Mouse (Mus musculus) midbrain, postnatal 0 days (tissue): ENCODE measurements at regions not wholly inside any gene's neighbourhood (a gene's known extent, or its start where the extent isn't known, plus 50 kb on each side); places are given as distances from the start of the nearest gene placed in this dataset.

Experiments
- ATAC-seq: fragments of 200-750 bp; cut with Nextera tagmentation; 2 replicates; pipeline ENCODE4 v1.8.0; 2017; ENCODE audit warnings: moderate number of reproducible peaks, mild to moderate bottlenecking, moderate TSS enrichment, moderate library complexity; ENCODE audit not compliant: low FRiP score
- DNase-seq: peaks from one replicate; pipeline ENCODE4 v3.0.0-alpha.2; 2015; ENCODE audit warnings: low spot score
- H3K27ac ChIP-seq: fragments of 300-500 bp; sonication (generic); 2 replicates; pipeline ENCODE4 v1.5.1; 2014; ENCODE audit warnings: low read depth, mild to moderate bottlenecking, low read length, mixed read lengths
- H3K27me3 ChIP-seq: fragments of 300-500 bp; sonication (generic); 2 replicates; pipeline ENCODE4 v1.6.1; 2014; ENCODE audit warnings: low read length, control low read depth, mixed read lengths; ENCODE audit not compliant: insufficient read depth
- H3K36me3 ChIP-seq: fragments of 300-500 bp; sonication (generic); 2 replicates; pipeline ENCODE4 v1.6.1; 2014; ENCODE audit warnings: low read length, control low read depth, mixed read lengths; ENCODE audit not compliant: insufficient read depth
- H3K4me1 ChIP-seq: fragments of 300-500 bp; sonication (generic); 2 replicates; pipeline ENCODE4 v1.6.1; 2014; ENCODE audit warnings: mild to moderate bottlenecking, control low read depth, antibody characterized with exemption, low read length, mixed read lengths; ENCODE audit not compliant: insufficient read depth
- H3K4me2 ChIP-seq: fragments of 300-500 bp; sonication (generic); 2 replicates; pipeline ENCODE4 v1.6.1; 2014; ENCODE audit warnings: low read depth, mild to moderate bottlenecking, low read length, mixed read lengths; ENCODE audit not compliant: poor library complexity, severe bottlenecking
- H3K4me3 ChIP-seq: fragments of 300-500 bp; sonication (generic); 2 replicates; pipeline ENCODE4 v1.5.1; 2014; ENCODE audit warnings: low read depth, mild to moderate bottlenecking, low read length, moderate library complexity
- H3K9ac ChIP-seq: fragments of 300-500 bp; sonication (generic); replicated peaks from 2 replicates; pipeline ENCODE4 v1.6.1; 2014; ENCODE audit warnings: mild to moderate bottlenecking, low read length, moderate library complexity, mixed read lengths; ENCODE audit not compliant: poor library complexity, severe bottlenecking
- H3K9me3 ChIP-seq: fragments of 300-500 bp; sonication (generic); 2 replicates; pipeline ENCODE4 v1.6.1; 2016; ENCODE audit warnings: low read length, control low read depth
- CTCF ChIP-seq: IDR thresholded peaks from 2 replicates; pipeline ENCODE4 v1.5.1; 2016; ENCODE audit warnings: antibody characterized with exemption, mild to moderate bottlenecking
- WGBS: fragments of 180-500 bp; shearing (Covaris S2); extraction: QIAGEN DNeasy Blood & Tissue Kit; methylation state at CpG from one replicate; pipeline ENCODE4 v1.1.7; 2014; 5-methylcytosine and 5-hydroxymethylcytosine counted together

DNA sequence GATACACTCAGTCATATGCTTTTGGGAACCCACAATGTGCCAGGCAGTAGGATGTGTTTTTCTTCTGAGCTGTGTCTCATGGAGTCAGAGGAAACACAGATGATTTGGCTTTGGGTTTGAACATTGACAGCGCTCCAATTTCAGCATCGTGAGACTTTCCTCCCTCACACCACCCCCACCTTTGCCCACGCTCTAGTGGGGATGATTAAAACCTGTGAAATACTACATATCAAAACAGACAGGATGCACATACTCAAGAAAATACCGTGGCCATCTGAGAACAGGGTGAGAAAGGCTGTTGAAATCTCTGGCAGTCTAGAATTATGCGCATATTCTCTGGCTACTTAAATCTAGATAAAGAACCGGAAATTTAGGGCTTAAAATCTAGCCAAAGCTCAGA lies 124.5 kb downstream of the Far1 start:
- Histone ChIP-seq H3K36me3 (no peaks in the 10 kb centered on the region), H3K9me3 (no peaks in the 10 kb centered on the region), H3K27me3 (no peaks in the 10 kb centered on the region), H3K4me3 (no peak overlapping the region), H3K9ac (no peak overlapping the region), H3K27ac (no peak overlapping the region), H3K4me1 (no peaks in the 10 kb centered on the region), H3K4me2 (no peak overlapping the region)
- DNase-seq (no peak), ATAC-seq (no peak)
- 51% methylated on average over 6 of the region's 6 CpGs for WGBS
- no peak for TF ChIP-seq CTCF

DNA sequence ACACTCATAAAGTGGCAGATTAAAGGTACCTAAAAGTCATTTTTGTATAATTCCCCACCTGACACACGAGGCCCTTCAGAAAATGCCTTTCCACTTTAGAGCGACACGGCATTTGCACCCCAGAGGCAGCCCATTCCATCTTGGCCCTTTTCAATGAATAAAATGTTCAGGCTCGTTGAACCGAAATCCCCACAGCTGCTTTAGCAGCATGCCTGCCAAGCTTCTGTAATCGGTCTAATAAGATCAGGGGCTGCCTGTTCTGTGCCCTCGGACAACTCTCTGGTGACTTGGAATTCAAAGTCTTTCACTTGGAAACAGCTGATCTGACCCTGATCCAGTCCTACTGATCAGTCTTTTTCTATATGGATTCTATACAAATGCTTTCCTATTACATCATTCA lies 123.3 kb upstream of the Spon1 start:
- Histone ChIP-seq H3K4me1 (no peaks in the 10 kb centered on the region), H3K9me3 (no peaks in the 10 kb centered on the region), H3K27me3 (no peaks in the 10 kb centered on the region), H3K36me3 (no peaks in the 10 kb centered on the region), H3K4me3 (no peak overlapping the region), H3K4me2 (no peak overlapping the region), H3K9ac (no peak overlapping the region), H3K27ac (no peak overlapping the region)
- DNase-seq (peak; percentile 78), ATAC-seq (no peak)
- 29% methylated on average over 7 of the region's 7 CpGs for WGBS
- no peak for TF ChIP-seq CTCF

DNA sequence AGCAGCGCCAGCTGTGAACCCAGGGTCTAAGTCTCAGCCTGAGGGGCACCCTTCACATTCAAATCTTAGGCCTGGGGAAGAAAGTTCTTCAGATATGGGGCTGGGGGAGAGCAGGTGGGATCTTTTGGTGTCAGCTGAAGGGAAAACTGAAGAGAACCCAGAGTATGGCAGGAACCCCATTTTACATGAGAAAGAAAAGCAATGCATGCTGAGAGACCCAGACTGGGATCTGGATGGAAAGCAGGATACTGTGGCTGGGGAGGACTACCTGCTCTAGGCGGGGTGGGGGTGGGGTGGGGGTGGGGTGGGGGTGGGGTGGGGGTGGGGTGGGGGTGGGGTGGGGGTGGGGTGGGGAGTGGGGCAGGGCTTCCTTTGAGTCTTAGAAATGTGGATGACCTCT lies 115.2 kb upstream of the Spon1 start:
- Histone ChIP-seq H3K36me3 (no peaks in the 10 kb centered on the region), H3K9ac (no peak overlapping the region), H3K27me3 (no peaks in the 10 kb centered on the region), H3K27ac (no peak overlapping the region), H3K9me3 (no peaks in the 10 kb centered on the region), H3K4me1 (no peaks in the 10 kb centered on the region), H3K4me3 (no peak overlapping the region), H3K4me2 (no peak overlapping the region)
- TF ChIP-seq CTCF: no peak
- 62% methylated on average over 2 of the region's 2 CpGs for WGBS
- DNase-seq (no peak), ATAC-seq (no peak)

DNA sequence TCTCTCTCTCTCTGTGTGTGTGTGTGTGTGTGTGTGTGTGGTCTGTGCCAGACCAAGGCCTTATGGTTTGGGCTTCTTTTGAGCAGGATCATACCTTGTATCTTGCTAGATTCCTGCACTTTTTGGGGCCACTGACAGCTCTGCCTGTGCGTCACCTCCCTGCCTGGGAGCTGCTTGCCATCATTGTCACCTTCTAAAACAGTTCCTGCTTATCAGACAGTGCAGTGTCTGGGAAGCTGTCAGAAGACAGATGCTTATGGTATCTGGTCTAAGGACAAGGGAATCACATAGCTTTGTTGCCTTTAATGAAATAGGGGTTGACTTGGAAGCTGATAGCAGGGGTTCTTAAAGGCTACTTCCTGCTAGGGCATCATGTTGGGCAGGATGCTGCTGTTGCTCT lies 114.1 kb upstream of the Spon1 start:
- Histone ChIP-seq H3K4me2 (no peak overlapping the region), H3K4me3 (no peak overlapping the region), H3K27ac (no peak overlapping the region), H3K4me1 (no peaks in the 10 kb centered on the region), H3K27me3 (no peaks in the 10 kb centered on the region), H3K9ac (no peak overlapping the region), H3K9me3 (no peaks in the 10 kb centered on the region), H3K36me3 (no peaks in the 10 kb centered on the region)
- TF ChIP-seq CTCF: no peak
- ATAC-seq (no peak), DNase-seq (no peak)
- 81% methylated on average over 1 of the region's 1 CpGs for WGBS

DNA sequence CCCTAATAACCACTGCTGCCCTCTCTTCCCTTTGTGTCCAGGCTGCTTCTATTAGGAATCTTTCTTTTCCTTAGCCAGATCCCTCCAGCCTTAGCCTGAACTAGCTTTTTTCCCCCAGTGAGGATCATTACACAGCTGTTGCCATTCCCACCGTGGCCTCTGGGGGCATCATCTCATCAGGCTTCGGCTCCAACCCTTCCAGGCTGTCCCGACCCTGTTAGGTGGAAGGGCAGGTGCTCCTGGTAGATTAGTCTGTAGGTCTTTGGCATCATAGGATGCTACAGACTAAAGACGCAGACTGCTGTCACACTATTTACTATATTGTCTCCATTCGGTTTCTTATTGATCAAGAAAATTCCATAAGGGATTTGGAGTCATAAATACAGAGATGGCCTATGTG lies 112.7 kb upstream of the Spon1 start:
- peak; percentile 70 for TF ChIP-seq CTCF
- Histone ChIP-seq H3K27me3 (no peaks in the 10 kb centered on the region), H3K36me3 (no peaks in the 10 kb centered on the region), H3K4me2 (no peak overlapping the region), H3K27ac (no peak overlapping the region), H3K9me3 (no peaks in the 10 kb centered on the region), H3K4me1 (no peaks in the 10 kb centered on the region), H3K4me3 (no peak overlapping the region), H3K9ac (no peak overlapping the region)
- ATAC-seq (no peak), DNase-seq (peak; percentile 42)
- 27% methylated on average over 5 of the region's 5 CpGs for WGBS

DNA sequence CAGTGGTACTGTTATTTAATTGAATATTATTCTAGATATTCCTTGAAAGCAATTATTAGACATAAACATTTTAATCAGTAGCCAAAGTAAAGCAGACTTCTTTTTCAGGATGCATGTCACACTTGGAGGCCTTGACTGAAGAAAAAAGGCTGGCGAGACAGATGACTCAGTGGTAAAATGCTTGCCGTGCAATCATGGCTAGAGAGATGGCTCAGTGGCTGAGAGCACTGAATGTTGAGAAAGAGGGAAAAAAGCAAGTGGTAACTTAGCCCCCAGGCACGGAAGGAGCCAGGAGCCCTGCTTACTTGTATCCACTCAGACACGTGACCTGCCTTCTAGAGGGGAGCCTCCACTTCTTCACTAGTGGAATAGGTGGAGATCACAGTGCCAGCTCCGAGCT lies 110.5 kb upstream of the Spon1 start:
- no peak overlapping the region for H3K4me2 ChIP-seq
- no peak for TF ChIP-seq CTCF
- ATAC-seq (no peak), DNase-seq (no peak)
- no peak overlapping the region for H3K27ac ChIP-seq
- H3K9ac ChIP-seq: no peak overlapping the region
- no peaks in the 10 kb centered on the region for H3K4me1 ChIP-seq
- H3K9me3 ChIP-seq: no peaks in the 10 kb centered on the region
- H3K27me3 ChIP-seq: no peaks in the 10 kb centered on the region
- 86% methylated on average over 5 of the region's 5 CpGs for WGBS
- H3K36me3 ChIP-seq: no peaks in the 10 kb centered on the region
- H3K4me3 ChIP-seq: no peak overlapping the region
